Mouse (Mus musculus) kidney, embryonic 14.5 days (tissue): ENCODE measurements around the gene Marveld2. TPM values are rescaled to one million over a fixed set of nuclear protein-coding genes. Genes with fewer than 3 reads are reported as not detected.

ENCODE experiments used
- ATAC-seq: fragments of 200-750 bp; cut with Nextera tagmentation; 2 replicates; pipeline ENCODE4 v1.8.0; 2017; ENCODE audit warnings: moderate number of reproducible peaks, mild to moderate bottlenecking, moderate TSS enrichment, moderate library complexity; ENCODE audit not compliant: low FRiP score, low TSS enrichment
- H3K27ac ChIP-seq: fragments of 300-500 bp; sonication (generic); 2 replicates; pipeline ENCODE4 v1.5.1; 2014; ENCODE audit warnings: low read depth, mild to moderate bottlenecking, low read length, moderate library complexity, mixed read lengths
- H3K27me3 ChIP-seq: fragments of 300-500 bp; sonication (generic); 2 replicates; pipeline ENCODE4 v1.6.1; 2014; ENCODE audit warnings: mild to moderate bottlenecking, low read length; ENCODE audit not compliant: control insufficient read depth, insufficient read depth
- H3K36me3 ChIP-seq: fragments of 300-500 bp; sonication (generic); 2 replicates; pipeline ENCODE4 v1.6.1; 2014; ENCODE audit warnings: low read length, mixed read lengths; ENCODE audit not compliant: control insufficient read depth, insufficient read depth
- H3K4me1 ChIP-seq: fragments of 300-500 bp; sonication (generic); 2 replicates; pipeline ENCODE4 v1.6.1; 2014; ENCODE audit warnings: low read length, mixed read lengths; ENCODE audit not compliant: control insufficient read depth, insufficient read depth
- H3K4me2 ChIP-seq: fragments of 300-500 bp; sonication (generic); replicated peaks from 2 replicates; pipeline ENCODE4 v1.6.1; 2014; ENCODE audit warnings: low read depth, mild to moderate bottlenecking, low read length
- H3K4me3 ChIP-seq: fragments of 300-500 bp; sonication (generic); 2 replicates; pipeline ENCODE4 v1.5.1; 2014; ENCODE audit warnings: mild to moderate bottlenecking, low read length
- H3K9ac ChIP-seq: fragments of 300-500 bp; sonication (generic); 2 replicates; pipeline ENCODE4 v1.6.1; 2014; ENCODE audit warnings: low read depth, mild to moderate bottlenecking, low read length, moderate library complexity
- H3K9me3 ChIP-seq: fragments of 300-500 bp; sonication (generic); 2 replicates; pipeline ENCODE4 v1.6.1; 2016; ENCODE audit warnings: low read length; ENCODE audit not compliant: control insufficient read depth
- WGBS: fragments of 180-500 bp; shearing (Covaris S2); extraction: QIAGEN DNeasy Blood & Tissue Kit; methylation state at CpG from one replicate; pipeline ENCODE4 v1.1.7; 2014; 5-methylcytosine and 5-hydroxymethylcytosine counted together
- polyA plus RNA-seq: library from polyadenylated mRNA; unstranded; fragments of >200 nt; fragmentation: Nextera tagmentation; extraction: Ambion mirVana; gene quantifications from 2 replicates; pipeline ENCODE4 v1.2.1, GENCODE M21; 2014

Gene Marveld2
- polyA plus RNA-seq, 1 experiment from 2014 or later, result 18.3 TPM

- Histone ChIP-seq H3K4me1 (no peaks in the 10 kb centered on the region), H3K9me3 (no peaks in the 10 kb centered on the region), H3K4me3 (no peak overlapping the region), H3K27ac (no peak overlapping the region), H3K9ac (no peak overlapping the region), H3K36me3 (peaks cover 68% of the 10 kb centered on the region), H3K4me2 (no peak overlapping the region), H3K27me3 (no peaks in the 10 kb centered on the region)
- ATAC-seq, result no peak
- WGBS, result 90% methylated on average over 3 of the region's 3 CpGs
Observed at GRCm38 (mm10) chr13:100634106-100634691, 17.4 kb upstream of the Marveld2 start.

DNA sequence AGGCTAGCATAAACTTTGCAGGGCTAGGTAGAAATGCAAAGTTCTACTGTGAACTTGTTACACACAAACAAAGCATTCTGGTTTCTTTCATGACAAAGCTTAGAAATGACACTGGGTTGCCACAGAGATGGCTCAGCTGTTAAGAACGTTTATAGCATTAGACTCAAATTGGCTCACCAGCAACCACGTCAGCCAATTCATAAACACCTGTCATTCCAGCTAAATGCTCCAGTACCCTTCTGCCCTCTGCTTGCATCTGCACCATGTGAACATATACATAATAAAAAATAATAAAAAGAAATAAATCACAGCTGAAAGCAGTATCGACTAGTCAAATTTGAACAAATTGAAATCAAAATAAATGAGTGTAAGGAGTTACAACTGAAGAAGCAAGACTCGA, 5.5 kb upstream of the Marveld2 start:
- H3K36me3 ChIP-seq, result peaks cover 60% of the 10 kb centered on the region
- peaks cover 4% of the 10 kb centered on the region; the same call in 1 of the 2 replicates for H3K27me3 ChIP-seq
- 85% methylated on average over 4 of the region's 4 CpGs for WGBS
- H3K4me1 ChIP-seq, result no peaks in the 10 kb centered on the region
- no peak overlapping the region for H3K4me2 ChIP-seq
- ATAC-seq, result no peak
- H3K4me3 ChIP-seq, result no peak overlapping the region
- no peaks in the 10 kb centered on the region for H3K9me3 ChIP-seq
- no peak overlapping the region for H3K27ac ChIP-seq
- H3K9ac ChIP-seq, result no peak overlapping the region

DNA sequence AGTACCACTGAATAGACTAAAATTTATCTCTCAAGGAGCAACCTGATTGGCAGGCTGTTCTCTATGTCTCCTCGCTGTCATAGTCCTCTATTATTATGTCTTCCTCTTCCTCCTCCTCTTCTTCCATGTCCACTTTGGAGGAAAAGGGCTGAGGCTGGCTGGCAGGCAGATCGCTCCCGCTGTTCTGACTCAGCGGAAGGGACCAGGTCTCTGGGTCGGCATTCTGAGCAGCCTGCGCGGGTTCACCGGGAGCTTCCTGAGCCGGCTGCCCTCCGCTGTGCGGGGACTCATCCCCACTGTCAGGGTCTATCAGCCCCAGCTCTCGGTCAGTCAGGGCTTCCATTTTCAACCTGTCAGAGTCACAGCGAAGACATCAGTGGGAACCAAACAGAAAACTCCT, 812 bp upstream of the Marveld2 start:
- Histone ChIP-seq H3K27me3 (peaks cover 9% of the 10 kb centered on the region; the same call in 1 of the 2 replicates), H3K4me3 (no peak overlapping the region), H3K4me1 (no peaks in the 10 kb centered on the region), H3K27ac (no peak overlapping the region), H3K4me2 (no peak overlapping the region), H3K9me3 (no peaks in the 10 kb centered on the region), H3K36me3 (peaks cover 30% of the 10 kb centered on the region), H3K9ac (no peak overlapping the region)
- WGBS, result 83% methylated on average over 13 of the region's 13 CpGs
- ATAC-seq, result no peak

DNA sequence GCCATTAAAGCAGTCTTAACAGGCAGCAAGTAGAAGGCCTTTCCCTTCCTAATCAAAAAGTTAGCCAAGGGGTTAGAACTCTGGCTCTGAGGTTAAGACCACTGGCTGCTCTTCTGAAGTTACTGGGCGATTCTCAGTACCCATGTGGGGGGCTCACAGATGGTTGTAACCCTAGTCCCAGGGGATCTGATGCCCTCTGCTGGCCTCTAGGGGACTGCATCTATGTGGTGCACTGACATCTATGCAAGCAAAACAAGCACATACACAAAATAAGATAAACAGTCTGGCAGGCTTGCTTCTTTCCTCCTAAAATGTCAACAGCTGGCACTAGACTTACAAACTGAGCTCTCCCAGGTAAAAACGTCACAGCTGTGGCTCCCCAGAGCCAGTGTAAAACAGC, 3.9 kb downstream of the Marveld2 start:
- no peaks in the 10 kb centered on the region for H3K4me1 ChIP-seq
- peaks cover 6% of the 10 kb centered on the region; the same call in 1 of the 2 replicates for H3K36me3 ChIP-seq
- WGBS, result 62% methylated on average over 2 of the region's 2 CpGs
- H3K4me3 ChIP-seq, result no peak overlapping the region
- H3K4me2 ChIP-seq, result no peak overlapping the region
- ATAC-seq, result no peak
- H3K9ac ChIP-seq, result no peak overlapping the region
- H3K9me3 ChIP-seq, result peaks cover under 1% of the 10 kb centered on the region; the same call in 1 of the 2 replicates
- no peak overlapping the region for H3K27ac ChIP-seq
- H3K27me3 ChIP-seq, result peaks cover 9% of the 10 kb centered on the region; the same call in 1 of the 2 replicates

- H3K36me3 ChIP-seq, result no peaks in the 10 kb centered on the region; the same call in 1 of the 2 replicates
- H3K27me3 ChIP-seq, result peaks cover 6% of the 10 kb centered on the region; the same call in 1 of the 2 replicates
- H3K4me1 ChIP-seq, result no peaks in the 10 kb centered on the region
- H3K9me3 ChIP-seq, result peaks cover 4% of the 10 kb centered on the region; the same call in 1 of the 2 replicates
- no peak overlapping the region for H3K27ac ChIP-seq
- WGBS, result 88% methylated on average over 10 of the region's 10 CpGs
- H3K9ac ChIP-seq, result no peak overlapping the region
- no peak overlapping the region for H3K4me3 ChIP-seq
- no peak for ATAC-seq
- no peak overlapping the region for H3K4me2 ChIP-seq
Observed at GRCm38 (mm10) chr13:100612251-100612650, 4.5 kb downstream of the Marveld2 start.

- peaks cover 4% of the 10 kb centered on the region; the same call in 1 of the 2 replicates for H3K9me3 ChIP-seq
- H3K9ac ChIP-seq, result no peak overlapping the region
- no peaks in the 10 kb centered on the region; the same call in 1 of the 2 replicates for H3K36me3 ChIP-seq
- H3K4me2 ChIP-seq, result no peak overlapping the region
- H3K4me1 ChIP-seq, result no peaks in the 10 kb centered on the region
- no peak for ATAC-seq
- H3K27ac ChIP-seq, result no peak overlapping the region
- WGBS, result 92% methylated on average over 13 of the region's 13 CpGs
- no peak overlapping the region for H3K4me3 ChIP-seq
- no peaks in the 10 kb centered on the region for H3K27me3 ChIP-seq
Observed at GRCm38 (mm10) chr13:100611266-100611665, 5.5 kb downstream of the Marveld2 start.

DNA sequence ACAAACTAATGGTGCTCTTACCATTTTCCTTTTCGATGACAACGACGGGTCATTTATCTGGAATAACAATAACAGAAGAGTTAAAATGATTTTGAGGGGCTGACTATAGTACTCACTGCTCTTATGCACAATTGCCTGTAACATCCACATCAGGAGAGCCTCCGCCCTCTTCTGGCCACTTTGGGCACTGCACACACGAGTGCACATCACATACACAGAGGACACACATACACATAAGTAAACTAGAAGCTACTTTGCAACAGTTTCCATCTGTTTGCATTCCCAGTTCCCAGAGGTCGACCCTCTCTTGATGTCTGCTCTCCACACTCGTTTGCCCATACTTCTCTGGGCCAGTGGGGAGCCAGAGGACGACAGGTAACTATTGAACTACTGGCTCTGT, 9.0 kb downstream of the Marveld2 start:
- H3K4me1 ChIP-seq, result no peaks in the 10 kb centered on the region
- no peak overlapping the region for H3K27ac ChIP-seq
- H3K4me3 ChIP-seq, result no peak overlapping the region
- peaks cover 4% of the 10 kb centered on the region; the same call in 1 of the 2 replicates for H3K9me3 ChIP-seq
- H3K4me2 ChIP-seq, result no peak overlapping the region
- H3K9ac ChIP-seq, result no peak overlapping the region
- no peak for ATAC-seq
- WGBS, result 90% methylated on average over 8 of the region's 8 CpGs
- no peaks in the 10 kb centered on the region; the same call in 1 of the 2 replicates for H3K36me3 ChIP-seq
- no peaks in the 10 kb centered on the region for H3K27me3 ChIP-seq

- Histone ChIP-seq H3K36me3 (no peaks in the 10 kb centered on the region), H3K9ac (no peak overlapping the region), H3K9me3 (peaks cover 4% of the 10 kb centered on the region; the same call in 1 of the 2 replicates), H3K27me3 (no peaks in the 10 kb centered on the region), H3K4me1 (no peaks in the 10 kb centered on the region), H3K4me2 (no peak overlapping the region), H3K4me3 (no peak overlapping the region), H3K27ac (no peak overlapping the region)
- WGBS, result 67% methylated on average over 1 of the region's 1 CpGs
- ATAC-seq, result no peak
Observed at GRCm38 (mm10) chr13:100605845-100606244, 10.9 kb downstream of the Marveld2 start.

DNA sequence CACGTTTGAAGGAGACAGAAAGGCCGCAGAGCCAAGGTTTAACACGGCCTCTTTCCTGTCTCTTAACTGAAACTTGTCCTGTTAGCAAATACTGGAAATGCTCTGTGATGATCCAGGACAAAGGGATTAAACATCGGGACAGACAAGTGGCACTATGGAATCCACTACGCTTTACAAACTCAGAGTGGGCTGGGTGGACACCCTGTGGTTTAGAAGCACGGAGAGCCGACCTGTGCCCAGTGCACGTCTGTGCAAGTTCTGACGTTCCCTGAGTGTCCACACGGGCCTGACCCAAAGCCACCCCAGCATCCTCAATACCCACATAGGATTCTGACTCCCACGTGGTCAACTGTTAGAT, 13.1 kb downstream of the Marveld2 start:
- no peaks in the 10 kb centered on the region; the same call in 1 of the 2 replicates for H3K36me3 ChIP-seq
- H3K4me3 ChIP-seq, result no peak overlapping the region
- no peak overlapping the region for H3K9ac ChIP-seq
- no peaks in the 10 kb centered on the region for H3K4me1 ChIP-seq
- H3K27me3 ChIP-seq, result no peaks in the 10 kb centered on the region
- 92% methylated on average over 11 of the region's 11 CpGs for WGBS
- H3K27ac ChIP-seq, result no peak overlapping the region
- no peak for ATAC-seq
- no peak overlapping the region for H3K4me2 ChIP-seq
- peaks cover 4% of the 10 kb centered on the region; the same call in 1 of the 2 replicates for H3K9me3 ChIP-seq
